Mouse (Mus musculus) hindbrain, embryonic 13.5 days (tissue): ENCODE results near the gene 6430628N08Rik. TPM values are rescaled to one million over a fixed set of nuclear protein-coding genes. Genes with fewer than 3 reads are reported as not detected.

ENCODE experiments used
- ATAC-seq: fragments of 200-750 bp; cut with Nextera tagmentation; 2 replicates; pipeline ENCODE4 v1.8.0; 2017; ENCODE audit warnings: moderate TSS enrichment; ENCODE audit not compliant: low FRiP score
- H3K27ac ChIP-seq: fragments of 300-500 bp; sonication (generic); 2 replicates; pipeline ENCODE4 v1.5.1; 2015; ENCODE audit warnings: inconsistent platforms, mild to moderate bottlenecking, moderate library complexity
- H3K27me3 ChIP-seq: fragments of 300-500 bp; sonication (generic); 2 replicates; pipeline ENCODE4 v1.6.1; 2015; ENCODE audit warnings: mild to moderate bottlenecking, inconsistent platforms
- H3K36me3 ChIP-seq: fragments of 300-500 bp; sonication (generic); 2 replicates; pipeline ENCODE4 v1.6.1; 2015; ENCODE audit warnings: mild to moderate bottlenecking, inconsistent platforms
- H3K4me1 ChIP-seq: fragments of 300-500 bp; sonication (generic); replicated peaks from 2 replicates; pipeline ENCODE4 v1.6.1; 2015; ENCODE audit warnings: inconsistent platforms
- H3K4me2 ChIP-seq: fragments of 300-500 bp; sonication (generic); 2 replicates; pipeline ENCODE4 v1.6.1; 2015; ENCODE audit warnings: inconsistent platforms, mild to moderate bottlenecking, moderate library complexity
- H3K4me3 ChIP-seq: fragments of 300-500 bp; sonication (generic); 2 replicates; pipeline ENCODE4 v1.5.1; 2015; ENCODE audit warnings: mild to moderate bottlenecking, inconsistent platforms
- H3K9ac ChIP-seq: fragments of 300-500 bp; sonication (generic); 2 replicates; pipeline ENCODE4 v1.6.1; 2015; ENCODE audit warnings: mild to moderate bottlenecking, inconsistent platforms
- H3K9me3 ChIP-seq: fragments of 300-500 bp; sonication (generic); 2 replicates; pipeline ENCODE4 v1.6.1; 2016; ENCODE audit warnings: inconsistent platforms
- WGBS: fragments of 180-500 bp; shearing (Covaris S2); methylation state at CpG from one replicate; pipeline ENCODE4 v1.1.7; 2015; 5-methylcytosine and 5-hydroxymethylcytosine counted together
- polyA plus RNA-seq: library from polyadenylated mRNA; unstranded; fragments of >200 nt; fragmentation: Nextera tagmentation; extraction: Ambion mirVana; gene quantifications from 2 replicates; pipeline ENCODE4 v1.2.1, GENCODE M21; 2015

6430628N08Rik gene
- polyA plus RNA-seq, 1 experiment from 2014 or later, result 0.30 TPM

DNA sequence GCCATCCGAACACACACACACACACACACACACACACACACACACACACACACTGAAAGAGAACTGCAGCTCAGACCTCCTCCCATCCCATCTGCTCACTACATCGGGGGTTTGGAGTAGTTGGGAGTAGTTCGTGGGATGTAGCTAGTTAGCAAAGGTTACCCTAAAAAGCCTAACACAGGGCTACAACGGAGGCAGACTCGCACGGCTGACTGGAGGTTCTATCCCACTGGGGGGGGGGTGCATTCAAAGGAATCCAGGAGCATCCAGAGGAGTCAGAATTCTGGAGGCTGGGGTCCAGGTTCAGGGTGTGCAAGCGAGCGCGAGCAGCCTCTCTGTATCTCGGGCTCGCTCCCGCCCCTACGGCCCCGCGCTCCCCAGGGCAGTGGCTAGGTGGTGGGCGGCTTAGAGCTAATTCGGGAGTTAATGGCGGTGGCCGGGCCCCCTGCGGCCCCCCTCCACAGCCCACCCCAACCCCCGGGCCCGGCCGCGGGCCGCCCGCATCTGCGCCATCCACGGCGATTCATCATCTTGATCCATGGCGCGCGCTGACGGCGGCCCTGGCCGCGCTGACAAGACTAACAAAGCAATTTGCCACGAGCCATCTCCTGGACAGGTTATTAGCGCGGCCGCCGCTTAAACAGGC is 53.3 kb downstream of the 6430628N08Rik start:
- H3K9ac ChIP-seq, result peak overlapping the region; percentile 59; the same call in 1 of the 2 replicates
- H3K9me3 ChIP-seq, result no peaks in the 10 kb centered on the region
- H3K4me2 ChIP-seq, result peak overlapping the region; percentile 57
- H3K4me3 ChIP-seq, result peak overlapping the region; percentile 33
- 0% methylated on average over 35 of the region's 41 CpGs for WGBS
- ATAC-seq, result peak; percentile 55
- H3K27me3 ChIP-seq, result peaks cover 97% of the 10 kb centered on the region
- no peaks in the 10 kb centered on the region for H3K36me3 ChIP-seq
- H3K4me1 ChIP-seq, result peaks cover 24% of the 10 kb centered on the region
- no peak overlapping the region for H3K27ac ChIP-seq

Other genes with a start within 250 kb of the 6430628N08Rik start
- 0.38 and 0.42 TPM in 2 replicates for gene Cyp4b1, start 242.9 kb upstream of the 6430628N08Rik start, polyA plus RNA-seq
- 20.6 and 21.3 TPM in 2 replicates for gene Efcab14, start 152.9 kb upstream of the 6430628N08Rik start, polyA plus RNA-seq
- 0.29 TPM in 1 of 2 replicates, not detected in the other for gene Tex38, start 109.6 kb upstream of the 6430628N08Rik start, polyA plus RNA-seq
- 37.3 and 41.8 TPM in 2 replicates for gene Atpaf1, start 105.9 kb upstream of the 6430628N08Rik start, polyA plus RNA-seq
- 4.8 and 6.4 TPM in 2 replicates for gene Mob3c, start 62.6 kb upstream of the 6430628N08Rik start, polyA plus RNA-seq
- 21.3 and 23.7 TPM in 2 replicates for gene Mknk1, start 51.5 kb upstream of the 6430628N08Rik start, polyA plus RNA-seq
- not detected in 2 replicates for gene Kncn, start 6.3 kb upstream of the 6430628N08Rik start, polyA plus RNA-seq
- gene Dmbx1, start 49.3 kb downstream of the 6430628N08Rik start, polyA plus RNA-seq, result 12.7 and 14.3 TPM in 2 replicates
- gene Faah, start 127.3 kb downstream of the 6430628N08Rik start, polyA plus RNA-seq, result 13.0 and 13.3 TPM in 2 replicates
- 13.8 and 15.7 TPM in 2 replicates for gene Nsun4, start 163.2 kb downstream of the 6430628N08Rik start, polyA plus RNA-seq
- 441 and 446 TPM in 2 replicates for gene Uqcrh, start 184.4 kb downstream of the 6430628N08Rik start, polyA plus RNA-seq
- 66.4 and 68.5 TPM in 2 replicates for gene Lrrc41, start 184.6 kb downstream of the 6430628N08Rik start, polyA plus RNA-seq
- 11.4 and 12.1 TPM in 2 replicates for gene Rad54l, start 233.0 kb downstream of the 6430628N08Rik start, polyA plus RNA-seq
- gene Pomgnt1, start 233.2 kb downstream of the 6430628N08Rik start, polyA plus RNA-seq, result 62.6 and 63.7 TPM in 2 replicates